Mouse (Mus musculus): ENCODE results near the gene Inka1. TPM values are rescaled to one million over a fixed set of nuclear protein-coding genes. Genes with fewer than 3 reads are reported as not detected.
A peak's percentile ranks its signal among the peaks of the same experiment; 100 is the strongest.
"Not testable (repeated sequence)": the region's sequence is repeated elsewhere in the genome, so short reads cannot be mapped to it uniquely, and the experiment has no call there.

Gene Inka1
- polyA plus RNA-seq, 2 experiments: 79.6 to 112 TPM

DNA sequence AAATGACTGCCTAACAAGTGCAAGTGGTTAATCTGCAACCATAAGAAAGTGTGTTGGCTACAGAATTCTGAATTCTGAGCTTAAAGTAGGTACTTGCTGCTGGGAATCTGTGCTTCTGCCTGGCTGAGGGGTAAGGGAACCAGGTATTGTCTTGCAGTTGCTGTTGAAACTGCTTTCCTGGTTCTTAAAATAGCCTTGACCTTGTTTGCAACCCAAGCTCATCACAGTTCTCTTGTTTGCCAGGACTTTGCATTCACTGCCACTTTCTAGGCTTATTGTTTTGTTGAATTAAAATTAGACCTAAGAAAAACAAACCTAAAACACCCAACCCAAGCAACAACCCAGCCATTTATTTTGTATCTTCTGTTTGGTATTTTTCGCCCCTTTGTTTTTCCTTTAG lies 35.1 kb upstream of the Inka1 start:
- Histone ChIP-seq H3K27ac (replicated peaks; ENCODE audit: low read depth, low read length) (no peak overlapping the region), H3K9ac (ENCODE audit: low read depth, low read length, severe bottlenecking) (no peak overlapping the region), H3K27me3 (ENCODE audit: control insufficient read depth, insufficient read depth, low read length) (no peaks in the 10 kb centered on the region), H3K9me3 (ENCODE audit: control insufficient read depth, low read length) (no peaks in the 10 kb centered on the region), H3K4me2 (replicated peaks; ENCODE audit: low read depth, low read length, severe bottlenecking) (no peak overlapping the region), H3K36me3 (ENCODE audit: control insufficient read depth, insufficient read depth, low read length) (peaks cover 21% of the 10 kb centered on the region), H3K4me1 (ENCODE audit: control insufficient read depth, insufficient read depth, low read length) (no peaks in the 10 kb centered on the region), H3K4me3 (replicated peaks; ENCODE audit: low read length) (no peak overlapping the region)
- DNase-seq (ENCODE audit: low spot score) (no peak), ATAC-seq (ENCODE audit: low FRiP score, low read depth) (no peak)
- no peak for TF ChIP-seq POLR2A (IDR thresholded peaks at IDR 0.05; ENCODE audit: borderline replicate concordance, extremely low read depth, insufficient read depth, insufficient read length)
- 96% methylated on average over 1 of the region's 1 CpGs for WGBS

DNA sequence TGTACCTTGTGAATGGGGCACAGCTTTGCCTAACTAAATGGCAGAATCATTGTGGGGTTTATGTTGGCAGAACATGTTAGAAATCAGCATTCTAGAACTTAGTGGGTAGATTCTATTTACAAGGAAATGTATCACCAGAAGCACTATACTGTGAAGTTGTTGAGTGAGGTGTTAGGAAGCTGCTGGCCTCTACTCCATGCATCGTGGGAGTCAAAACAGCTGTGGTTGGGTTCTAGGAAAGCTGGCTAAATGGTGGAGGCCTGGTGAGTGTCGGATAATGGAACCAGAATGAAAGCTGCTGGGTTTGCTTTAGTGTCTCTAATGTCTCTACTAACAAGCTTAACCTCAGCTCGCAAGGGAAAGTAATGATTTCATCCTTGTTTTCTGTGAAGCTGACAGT lies 31.4 kb upstream of the Inka1 start:
- no peaks in the 10 kb centered on the region for H3K9me3 ChIP-seq (ENCODE audit: control insufficient read depth, low read length)
- H3K4me1 ChIP-seq (ENCODE audit: control insufficient read depth, insufficient read depth, low read length): no peaks in the 10 kb centered on the region
- no peak overlapping the region for H3K27ac ChIP-seq (replicated peaks; ENCODE audit: low read depth, low read length)
- H3K27me3 ChIP-seq (ENCODE audit: control insufficient read depth, insufficient read depth, low read length): no peaks in the 10 kb centered on the region
- WGBS: 92% methylated on average over 3 of the region's 3 CpGs
- peaks cover 19% of the 10 kb centered on the region for H3K36me3 ChIP-seq (ENCODE audit: control insufficient read depth, insufficient read depth, low read length)
- H3K4me3 ChIP-seq (replicated peaks; ENCODE audit: low read length): no peak overlapping the region
- H3K4me2 ChIP-seq (replicated peaks; ENCODE audit: low read depth, low read length, severe bottlenecking): no peak overlapping the region
- H3K9ac ChIP-seq (ENCODE audit: low read depth, low read length, severe bottlenecking): no peak overlapping the region
- no peak for TF ChIP-seq POLR2A (IDR thresholded peaks at IDR 0.05; ENCODE audit: borderline replicate concordance, extremely low read depth, insufficient read depth, insufficient read length)
- ATAC-seq (ENCODE audit: low FRiP score, low read depth) (no peak), DNase-seq (ENCODE audit: low spot score) (no peak)

DNA sequence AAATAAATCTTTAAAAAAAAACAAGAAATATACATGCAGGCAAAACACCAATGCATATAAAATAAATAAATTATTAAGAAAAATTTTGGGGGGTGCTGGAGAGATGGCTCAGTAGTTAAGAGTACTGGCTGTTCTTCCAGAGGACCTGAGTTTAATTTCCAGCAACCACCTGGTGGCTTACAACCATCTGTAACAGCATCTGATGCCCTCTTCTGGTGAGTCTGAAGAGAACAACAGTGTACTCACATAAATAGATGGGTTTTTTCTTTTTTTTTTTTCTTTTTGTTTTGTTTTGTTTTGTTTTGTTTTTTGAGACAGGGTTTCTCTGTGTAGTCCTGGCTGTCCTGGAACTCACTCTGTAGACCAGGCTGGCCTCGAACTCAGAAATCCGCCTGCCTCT lies 27.9 kb upstream of the Inka1 start:
- H3K27ac ChIP-seq (replicated peaks; ENCODE audit: low read depth, low read length); H3K9me3 ChIP-seq (ENCODE audit: control insufficient read depth, low read length); H3K27me3 ChIP-seq (ENCODE audit: control insufficient read depth, insufficient read depth, low read length); H3K4me1 ChIP-seq (ENCODE audit: control insufficient read depth, insufficient read depth, low read length); H3K4me2 ChIP-seq (replicated peaks; ENCODE audit: low read depth, low read length, severe bottlenecking); H3K9ac ChIP-seq (ENCODE audit: low read depth, low read length, severe bottlenecking); DNase-seq (ENCODE audit: low spot score); ATAC-seq (ENCODE audit: low FRiP score, low read depth); H3K4me3 ChIP-seq (replicated peaks; ENCODE audit: low read length): not testable (repeated sequence)
- 96% methylated on average over 2 of the region's 2 CpGs for whole genome bisulfite sequencing
- peaks cover 21% of the 10 kb centered on the region for H3K36me3 ChIP-seq (ENCODE audit: control insufficient read depth, insufficient read depth, low read length)

DNA sequence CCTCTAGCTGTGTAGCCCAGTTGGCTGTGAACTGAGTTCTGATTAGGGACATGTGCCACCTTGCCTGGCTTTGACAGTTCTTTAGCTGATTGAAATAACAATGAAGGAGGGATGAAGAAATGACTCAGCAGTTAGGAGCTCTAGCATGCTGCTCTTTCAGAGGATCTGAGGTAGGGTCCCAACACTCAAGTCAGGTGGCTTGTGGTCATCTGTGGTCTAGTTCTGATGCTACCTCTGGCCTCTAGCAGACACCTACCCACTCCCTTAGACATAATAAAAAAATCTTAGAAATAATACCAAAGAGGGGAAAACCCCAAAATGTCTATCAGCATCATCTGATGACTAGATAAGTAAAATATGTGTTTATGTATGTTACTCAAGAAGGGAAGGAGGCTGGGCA lies 24.7 kb upstream of the Inka1 start:
- H3K4me3 ChIP-seq (replicated peaks; ENCODE audit: low read length): no peak overlapping the region
- DNase-seq (ENCODE audit: low spot score) (no peak), ATAC-seq (ENCODE audit: low FRiP score, low read depth) (no peak)
- H3K4me2 ChIP-seq (replicated peaks; ENCODE audit: low read depth, low read length, severe bottlenecking): no peak overlapping the region
- TF ChIP-seq POLR2A (IDR thresholded peaks at IDR 0.05; ENCODE audit: borderline replicate concordance, extremely low read depth, insufficient read depth, insufficient read length): no peak
- no peaks in the 10 kb centered on the region for H3K4me1 ChIP-seq (ENCODE audit: control insufficient read depth, insufficient read depth, low read length)
- H3K36me3 ChIP-seq (ENCODE audit: control insufficient read depth, insufficient read depth, low read length): peaks cover 17% of the 10 kb centered on the region
- no peaks in the 10 kb centered on the region for H3K9me3 ChIP-seq (ENCODE audit: control insufficient read depth, low read length)
- H3K9ac ChIP-seq (ENCODE audit: low read depth, low read length, severe bottlenecking): no peak overlapping the region
- no peak overlapping the region for H3K27ac ChIP-seq (replicated peaks; ENCODE audit: low read depth, low read length)
- no peaks in the 10 kb centered on the region for H3K27me3 ChIP-seq (ENCODE audit: control insufficient read depth, insufficient read depth, low read length)

DNA sequence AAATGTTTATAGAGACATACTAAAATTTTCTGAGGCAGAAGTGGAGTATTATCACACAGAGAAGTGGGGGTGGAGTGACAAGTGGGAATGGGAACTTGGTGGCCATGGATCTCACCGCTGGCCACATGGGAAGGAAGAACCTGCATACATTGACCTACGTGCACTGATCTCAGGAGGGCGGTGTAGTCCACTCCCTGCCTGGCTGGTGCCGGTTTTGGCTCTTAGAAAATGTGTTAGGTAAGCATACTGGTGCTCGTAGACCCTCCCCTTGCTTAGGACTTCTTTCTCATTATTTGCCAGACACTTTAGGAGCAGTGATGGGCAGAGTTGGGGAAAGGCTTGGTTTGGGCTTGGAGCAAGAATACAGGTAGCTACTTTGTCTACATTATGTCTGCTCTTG lies 22.4 kb upstream of the Inka1 start:
- Histone ChIP-seq H3K36me3 (ENCODE audit: control insufficient read depth, insufficient read depth, low read length) (peaks cover 9% of the 10 kb centered on the region), H3K27ac (replicated peaks; ENCODE audit: low read depth, low read length) (no peak overlapping the region), H3K4me1 (ENCODE audit: control insufficient read depth, insufficient read depth, low read length) (peaks cover 9% of the 10 kb centered on the region), H3K4me3 (replicated peaks; ENCODE audit: low read length) (no peak overlapping the region), H3K27me3 (ENCODE audit: control insufficient read depth, insufficient read depth, low read length) (no peaks in the 10 kb centered on the region), H3K9me3 (ENCODE audit: control insufficient read depth, low read length) (no peaks in the 10 kb centered on the region), H3K4me2 (replicated peaks; ENCODE audit: low read depth, low read length, severe bottlenecking) (no peak overlapping the region), H3K9ac (ENCODE audit: low read depth, low read length, severe bottlenecking) (no peak overlapping the region)
- DNase-seq (ENCODE audit: low spot score) (no peak), ATAC-seq (ENCODE audit: low FRiP score, low read depth) (no peak)
- 94% methylated on average over 5 of the region's 5 CpGs for WGBS
- TF ChIP-seq POLR2A (IDR thresholded peaks at IDR 0.05; ENCODE audit: borderline replicate concordance, extremely low read depth, insufficient read depth, insufficient read length): no peak

DNA sequence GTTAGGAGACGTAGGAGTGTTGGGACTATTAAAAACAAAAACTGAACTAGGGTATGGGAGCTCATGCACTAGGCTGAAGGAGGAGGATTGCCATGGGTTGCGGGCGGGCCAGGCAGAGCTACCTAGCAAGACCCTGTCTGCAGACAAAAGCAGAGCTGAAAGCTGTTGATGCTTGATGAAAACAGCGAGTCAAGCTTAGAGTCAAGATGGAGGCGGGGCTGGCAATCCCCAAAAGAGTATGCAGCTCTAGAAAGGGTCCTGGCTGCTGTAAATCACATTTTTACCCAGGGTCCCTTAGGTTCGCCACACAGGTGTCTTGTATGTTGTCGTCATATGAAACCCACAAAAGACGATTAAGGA lies 17.8 kb upstream of the Inka1 start:
- ATAC-seq (ENCODE audit: low FRiP score, low read depth) (no peak), DNase-seq (ENCODE audit: low spot score) (no peak)
- Histone ChIP-seq H3K27me3 (ENCODE audit: control insufficient read depth, insufficient read depth, low read length) (no peaks in the 10 kb centered on the region), H3K9ac (ENCODE audit: low read depth, low read length, severe bottlenecking) (peak overlapping the region; percentile 93), H3K4me1 (ENCODE audit: control insufficient read depth, insufficient read depth, low read length) (peaks cover 14% of the 10 kb centered on the region), H3K27ac (replicated peaks; ENCODE audit: low read depth, low read length) (peak overlapping the region; percentile 90; the same call in 1 of the 2 replicates), H3K4me3 (replicated peaks; ENCODE audit: low read length) (peak overlapping the region; percentile 93), H3K4me2 (replicated peaks; ENCODE audit: low read depth, low read length, severe bottlenecking) (peak overlapping the region; percentile 79), H3K36me3 (ENCODE audit: control insufficient read depth, insufficient read depth, low read length) (no peaks in the 10 kb centered on the region), H3K9me3 (ENCODE audit: control insufficient read depth, low read length) (no peaks in the 10 kb centered on the region)
- WGBS: 8% methylated on average over 8 of the region's 8 CpGs
- no peak for TF ChIP-seq POLR2A (IDR thresholded peaks at IDR 0.05; ENCODE audit: borderline replicate concordance, extremely low read depth, insufficient read depth, insufficient read length)

Data from limb, embryonic 14.5 days (tissue).